Mouse (Mus musculus) pancreas, adult 10 weeks (tissue): ENCODE data around the gene Mlxip. TPM values are rescaled to one million over a fixed set of nuclear protein-coding genes. Genes with fewer than 3 reads are reported as not detected.

ENCODE experiments used
- polyA plus RNA-seq: library from polyadenylated mRNA; stranded (reverse); fragments of 350-450 nt; fragmentation: Illumina TruSeq; extraction: RNeasy Lipid Tissue Mini Kit (QIAGEN cat#74804); gene quantifications from one replicate; pipeline ENCODE4 v1.2.3, GENCODE M21; 2015; ENCODE audit warnings: low read depth, low replicate concordance; ENCODE audit not compliant: insufficient read depth

Gene Mlxip
- polyA plus RNA-seq = 12.6 TPM

GRCm38 (mm10) chr5:123394303-123394956, at the start of gene Mlxip:
Mlxip (plus strand) TSS chr5:123394798.

DNA sequence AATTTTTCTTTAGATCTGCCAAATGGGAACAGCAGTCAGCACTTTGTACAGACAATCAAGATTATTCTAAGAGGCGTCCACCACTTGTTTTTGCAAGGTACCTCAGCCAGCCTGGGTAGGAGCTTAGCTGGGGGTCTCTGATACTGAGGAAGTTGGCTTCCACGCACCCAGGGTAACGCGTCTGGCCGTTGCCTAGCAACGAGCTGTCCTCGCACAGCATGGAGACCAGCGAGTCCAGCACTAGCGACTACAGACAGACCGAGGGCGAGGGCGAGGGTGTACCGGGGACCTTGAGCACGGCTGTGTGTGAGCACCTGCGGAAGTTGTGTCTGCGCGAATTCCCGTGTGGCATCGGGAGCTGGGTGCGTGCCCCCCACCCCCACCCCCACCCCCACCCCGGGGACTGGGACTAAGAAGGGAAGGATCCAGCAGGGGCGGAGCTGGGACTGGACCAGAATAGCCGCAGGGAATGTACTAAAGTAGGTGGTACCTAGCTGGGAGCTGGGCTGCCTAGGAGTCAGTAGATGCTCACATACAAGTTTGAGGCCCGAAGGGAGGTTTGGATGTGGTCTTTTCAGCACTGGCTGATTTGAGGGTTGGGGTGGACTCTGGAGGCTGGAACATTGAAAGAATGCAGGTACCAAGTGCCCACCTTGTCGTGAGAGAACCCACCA, 94.7 kb downstream of the Mlxip start, which contains the start of the genes Lrrc43 and Il31:
Gene Lrrc43, plus strand, starts transcription at position 194 of the 674 bp plus-strand sequence.
Gene Il31, minus strand, starts transcription at position 378 of the 674 bp plus-strand sequence.

Other genes starting within 250 kb of the Mlxip start
- gene Psmd9, start 225.4 kb upstream of the Mlxip start, polyA plus RNA-seq = 3.7 TPM
- not detected for gene Hpd, start 212.1 kb upstream of the Mlxip start, polyA plus RNA-seq
- gene Wdr66, start 142.7 kb upstream of the Mlxip start, polyA plus RNA-seq = 2.9 TPM
- 3.8 TPM for gene Bcl7a, start 51.0 kb upstream of the Mlxip start, polyA plus RNA-seq
- gene Lrrc43, start 94.5 kb downstream of the Mlxip start, polyA plus RNA-seq = not detected
- not detected for gene Il31, start 94.7 kb downstream of the Mlxip start, polyA plus RNA-seq
- not detected for gene B3gnt4, start 115.7 kb downstream of the Mlxip start, polyA plus RNA-seq
- gene Diablo, start 129.4 kb downstream of the Mlxip start, polyA plus RNA-seq = 13.4 TPM
- not detected for gene Gm49027, start 130.7 kb downstream of the Mlxip start, polyA plus RNA-seq
- 4.8 TPM for gene Vps33a, start 178.2 kb downstream of the Mlxip start, polyA plus RNA-seq